Mouse (Mus musculus): ENCODE measurements around the gene Ngdn.
"Not testable (repeated sequence)": the region's sequence is repeated elsewhere in the genome, so short reads cannot be mapped to it uniquely, and the experiment has no call there.

The Ngdn gene

GRCm38 (mm10) chr14:55029034-55029698 is 13.9 kb downstream of the Ngdn start:
- no peak for DNase-seq (ENCODE audit: low spot score)

DNA sequence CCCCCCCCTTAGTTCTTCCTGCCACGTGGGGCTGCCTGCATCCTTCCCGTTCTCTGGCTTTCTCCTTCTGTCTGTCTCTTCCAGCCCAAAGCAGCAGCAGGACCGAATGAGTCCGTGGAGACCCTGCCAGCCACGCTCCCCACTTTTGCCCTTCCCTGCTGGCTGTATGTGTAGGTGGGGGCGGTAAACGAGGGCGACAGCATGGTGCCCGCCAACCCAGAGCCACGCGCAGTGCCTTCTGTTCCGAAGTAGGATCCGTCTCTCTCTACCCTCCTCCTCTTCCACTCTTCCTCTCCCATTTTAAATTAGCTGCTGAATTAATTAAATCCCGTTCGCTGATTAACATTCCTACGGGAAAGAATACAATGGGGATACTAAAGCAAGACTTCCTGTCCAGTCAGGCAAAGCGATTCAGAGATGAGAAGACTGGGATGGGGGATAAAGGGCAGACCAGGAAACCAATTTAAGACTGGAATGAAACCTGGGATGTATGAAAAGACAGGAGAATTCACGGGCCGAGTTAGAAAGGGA is 17.5 kb downstream of the Ngdn start:
- no peak for DNase-seq (ENCODE audit: low spot score)

GRCm38 (mm10) chr14:55043694-55044093 is 28.4 kb downstream of the Ngdn start:
- not testable (repeated sequence) for DNase-seq (ENCODE audit: low spot score)

GRCm38 (mm10) chr14:55047971-55048531 is 32.8 kb downstream of the Ngdn start:
- no peak for DNase-seq (ENCODE audit: low spot score)

DNA sequence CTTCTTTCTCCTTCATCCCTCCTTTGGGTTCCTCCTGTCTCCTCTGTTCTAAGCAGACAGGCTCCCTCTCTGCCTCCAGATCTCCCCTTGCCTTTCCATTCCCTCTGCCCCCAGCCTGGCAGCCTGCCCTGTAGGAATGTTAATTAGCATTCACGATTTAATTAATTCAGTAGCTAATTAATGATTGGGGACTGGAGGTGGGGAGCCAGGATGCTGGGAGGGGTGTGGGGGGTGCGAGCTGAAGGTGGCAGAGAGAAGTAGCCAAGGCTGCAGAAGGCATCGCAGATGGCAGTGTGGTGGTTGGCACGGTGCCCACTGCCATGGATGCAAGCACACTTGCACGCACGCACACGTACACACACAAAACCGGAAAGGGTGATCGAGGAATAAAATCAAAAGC is 37.2 kb downstream of the Ngdn start:
- DNase-seq (ENCODE audit: low spot score) = peak; percentile 88

- no peak for DNase-seq (ENCODE audit: low spot score)
These were observed 37.8 kb downstream of the Ngdn start for GRCm38 (mm10) chr14:55053050-55053449.

GRCm38 (mm10) chr14:55053708-55054190 is 38.5 kb downstream of the Ngdn start:
- DNase-seq (ENCODE audit: low spot score) = peak; percentile 87

- no peak for DNase-seq (ENCODE audit: low spot score)
These were observed 39.0 kb downstream of the Ngdn start for GRCm38 (mm10) chr14:55054191-55054749.

- peak; percentile 93 for DNase-seq (ENCODE audit: low spot score)
These were observed 40.0 kb downstream of the Ngdn start for GRCm38 (mm10) chr14:55055167-55055834.

DNA sequence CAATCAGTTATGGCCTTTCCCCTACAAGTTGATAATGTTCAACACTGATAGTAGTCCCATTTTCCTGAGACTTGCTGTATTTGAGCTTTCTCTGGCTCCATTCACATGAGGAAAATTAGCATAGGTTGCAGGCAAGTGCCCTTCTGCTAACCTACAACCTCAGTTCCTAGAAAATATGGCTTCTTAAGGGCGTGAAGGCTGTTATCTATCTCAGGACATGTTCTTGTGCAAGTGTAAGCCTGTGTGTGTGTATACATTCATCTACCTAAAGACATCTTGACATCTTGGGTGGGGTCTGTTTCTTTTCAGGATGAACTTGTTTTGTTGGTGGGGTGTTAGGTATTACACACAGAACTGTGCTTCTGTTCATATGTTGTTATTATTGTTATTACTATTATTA is 43.8 kb downstream of the Ngdn start:
- DNase-seq (ENCODE audit: low spot score) = no peak

GRCm38 (mm10) chr14:55059931-55060330 is 44.7 kb downstream of the Ngdn start:
- no peak for DNase-seq (ENCODE audit: low spot score)

DNA sequence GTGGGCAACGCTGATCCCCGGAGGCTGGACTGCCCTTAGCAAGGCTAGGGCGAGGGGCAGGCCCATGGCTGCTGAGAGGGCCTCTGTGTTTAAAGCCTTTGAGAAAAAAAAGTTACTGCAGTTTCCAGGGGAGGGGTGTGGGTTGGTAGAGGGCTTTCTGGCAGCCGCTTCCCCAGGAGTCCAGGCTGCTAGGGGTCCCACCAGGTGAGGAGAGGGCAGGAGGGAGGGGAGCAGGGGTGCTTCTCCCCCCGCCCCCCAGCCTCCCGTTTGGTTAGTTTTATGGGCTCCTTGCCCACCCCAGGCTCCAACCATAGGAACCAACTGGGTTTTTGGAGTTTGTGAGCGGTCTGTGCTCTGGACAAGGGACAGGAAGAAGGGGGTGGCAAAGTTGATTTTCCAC is 46.6 kb downstream of the Ngdn start:
- DNase-seq (ENCODE audit: low spot score) = no peak

GRCm38 (mm10) chr14:55062626-55063025 is 47.4 kb downstream of the Ngdn start:
- no peak for DNase-seq (ENCODE audit: low spot score)

GRCm38 (mm10) chr14:55063117-55063516 is 47.9 kb downstream of the Ngdn start:
- DNase-seq (ENCODE audit: low spot score) = no peak

GRCm38 (mm10) chr14:55063581-55064381 is 48.5 kb downstream of the Ngdn start:
- no peak for DNase-seq (ENCODE audit: low spot score)

GRCm38 (mm10) chr14:55064481-55065370 is 49.5 kb downstream of the Ngdn start:
- DNase-seq (ENCODE audit: low spot score) = no peak

DNA sequence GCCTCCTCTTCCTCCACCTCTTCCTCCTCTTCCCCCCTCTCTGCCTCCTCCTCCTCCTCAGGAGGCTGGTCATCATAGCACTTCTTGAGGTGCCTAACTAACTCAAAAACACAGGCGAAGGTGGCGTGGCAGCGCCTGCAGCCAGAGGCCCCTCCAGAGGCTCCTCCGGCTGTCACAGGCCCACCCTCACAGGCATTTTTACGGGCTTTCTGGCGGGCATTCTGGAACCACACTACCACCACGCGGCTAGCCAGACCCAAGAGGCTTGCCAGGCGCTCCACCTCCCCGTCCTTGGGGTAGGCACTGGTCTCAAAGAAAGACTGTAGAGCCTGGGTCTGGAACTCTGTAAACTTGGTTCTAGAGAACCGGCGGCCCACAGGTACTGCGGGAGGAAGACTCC is 50.1 kb downstream of the Ngdn start:
- DNase-seq (ENCODE audit: low spot score) = no peak

- no peak for DNase-seq (ENCODE audit: low spot score)
These were observed 50.8 kb downstream of the Ngdn start for GRCm38 (mm10) chr14:55066042-55066441.

DNA sequence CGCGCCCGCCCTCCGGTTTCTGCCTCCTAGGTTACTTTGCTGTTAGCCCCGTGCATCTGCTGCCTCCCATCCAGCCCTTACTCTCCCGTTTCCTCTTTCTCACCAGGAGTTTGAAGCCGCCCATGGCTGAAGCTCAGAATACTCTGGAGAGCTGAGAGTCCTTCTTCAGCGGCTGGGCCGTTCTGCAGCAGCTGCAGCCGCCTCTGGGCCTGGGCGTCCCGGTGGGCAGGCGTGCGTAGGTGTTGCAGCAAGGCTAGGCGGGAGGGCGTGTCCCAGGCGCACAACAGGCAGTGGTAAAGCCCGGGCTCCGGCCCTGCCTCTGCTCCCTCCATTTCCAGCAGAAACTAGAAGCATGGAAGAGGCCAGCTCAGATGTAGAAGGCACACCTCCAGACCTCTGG is 56.5 kb downstream of the Ngdn start:
- DNase-seq (ENCODE audit: low spot score) = no peak

All from layer of hippocampus, adult 11-12 months (tissue).